Mouse (Mus musculus): ENCODE measurements around the gene Tmod1. TPM values are rescaled to one million over a fixed set of nuclear protein-coding genes. Genes with fewer than 3 reads are reported as not detected.

The Tmod1 gene
- polyA plus RNA-seq, 1 experiment = 0.34 TPM

DNA sequence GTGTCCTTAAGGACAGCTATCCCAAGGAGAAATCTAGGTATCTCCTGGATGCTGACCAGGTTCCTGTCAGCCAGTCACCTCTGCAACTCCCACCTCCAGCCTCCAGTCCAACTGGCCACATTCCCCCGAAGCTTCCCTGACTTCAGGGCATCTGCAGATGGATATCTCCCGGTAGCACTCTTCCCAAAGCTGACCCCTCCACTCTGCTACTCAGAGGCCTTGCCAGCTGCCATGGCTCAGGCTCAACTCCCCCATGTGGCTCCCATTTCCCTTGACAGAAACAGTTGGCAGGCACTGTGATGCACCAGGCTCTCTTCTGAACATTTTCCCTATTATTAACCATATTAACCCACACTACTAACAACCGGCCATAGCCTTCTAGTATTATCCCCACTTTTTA is 72.6 kb downstream of the Tmod1 start:
- Histone ChIP-seq H3K79me2 (ENCODE audit: control insufficient read depth, insufficient read depth) (no peaks in the 10 kb centered on the region), H3K4me3 (ENCODE audit: insufficient read depth, poor library complexity, severe bottlenecking) (no peak overlapping the region), H3ac (ENCODE audit: control insufficient read depth, insufficient read length, low read depth) (no peak overlapping the region), H3K79me3 (ENCODE audit: low read depth) (no peaks in the 10 kb centered on the region), H3K36me3 (ENCODE audit: control insufficient read depth, insufficient read depth) (peaks cover 23% of the 10 kb centered on the region), H3K27me3 (ENCODE audit: control insufficient read depth, insufficient read depth, insufficient read length) (no peaks in the 10 kb centered on the region)
- no peak for TF ChIP-seq CTCF (IDR thresholded peaks at IDR 0.05; ENCODE audit: control insufficient read depth, insufficient read depth, insufficient read length)
- no peak for TF ChIP-seq MYOG (IDR thresholded peaks at IDR 0.05; ENCODE audit: control insufficient read depth, extremely low read depth, insufficient read length)
- TF ChIP-seq FOSL1 (IDR thresholded peaks at IDR 0.05; ENCODE audit: insufficient read depth, low read length, poor library complexity, severe bottlenecking) = no peak
- no peak for TF ChIP-seq CEBPB (IDR thresholded peaks at IDR 0.05; ENCODE audit: low read depth)
- TF ChIP-seq USF1 (IDR thresholded peaks at IDR 0.05; ENCODE audit: low read depth) = no peak
- TF ChIP-seq MYOD1 (IDR thresholded peaks at IDR 0.05; ENCODE audit: control insufficient read depth, insufficient read length, low read depth) = no peak
- TF ChIP-seq MAX (IDR thresholded peaks at IDR 0.05) = no peak

DNA sequence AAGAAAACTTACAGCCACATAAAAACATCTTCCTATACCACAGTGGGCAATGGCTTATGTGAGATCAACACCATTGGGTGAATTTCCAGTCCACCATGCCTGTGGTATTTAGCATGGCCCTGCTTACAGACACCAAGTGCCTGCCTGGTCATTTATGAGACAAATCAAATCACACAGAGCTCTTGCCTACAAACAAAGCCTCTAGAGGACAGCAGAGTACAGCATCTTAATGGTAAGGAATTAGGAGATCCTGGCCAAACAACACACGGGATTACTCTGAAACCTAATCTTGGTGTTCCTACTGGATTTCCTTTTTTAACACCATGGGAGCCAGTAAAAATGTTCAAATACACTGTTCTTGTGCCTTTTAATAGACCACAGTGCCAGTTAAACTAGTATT is 76.6 kb downstream of the Tmod1 start:
- no peak overlapping the region for H3K4me3 ChIP-seq (ENCODE audit: insufficient read depth, poor library complexity, severe bottlenecking)
- TF ChIP-seq MAX (IDR thresholded peaks at IDR 0.05) (no peak), MYOG (IDR thresholded peaks at IDR 0.05; ENCODE audit: control insufficient read depth, extremely low read depth, insufficient read length) (no peak), FOSL1 (IDR thresholded peaks at IDR 0.05; ENCODE audit: insufficient read depth, low read length, poor library complexity, severe bottlenecking) (no peak), MYOD1 (IDR thresholded peaks at IDR 0.05; ENCODE audit: control insufficient read depth, insufficient read length, low read depth) (no peak), USF1 (IDR thresholded peaks at IDR 0.05; ENCODE audit: low read depth) (no peak), CEBPB (IDR thresholded peaks at IDR 0.05; ENCODE audit: low read depth) (no peak), CTCF (IDR thresholded peaks at IDR 0.05; ENCODE audit: control insufficient read depth, insufficient read depth, insufficient read length) (no peak)
- no peaks in the 10 kb centered on the region for H3K79me2 ChIP-seq (ENCODE audit: control insufficient read depth, insufficient read depth)
- H3K27me3 ChIP-seq (ENCODE audit: control insufficient read depth, insufficient read depth, insufficient read length) = no peaks in the 10 kb centered on the region
- no peaks in the 10 kb centered on the region for H3K79me3 ChIP-seq (ENCODE audit: low read depth)
- H3K36me3 ChIP-seq (ENCODE audit: control insufficient read depth, insufficient read depth) = peaks cover 63% of the 10 kb centered on the region
- no peak overlapping the region for H3ac ChIP-seq (ENCODE audit: control insufficient read depth, insufficient read length, low read depth)

DNA sequence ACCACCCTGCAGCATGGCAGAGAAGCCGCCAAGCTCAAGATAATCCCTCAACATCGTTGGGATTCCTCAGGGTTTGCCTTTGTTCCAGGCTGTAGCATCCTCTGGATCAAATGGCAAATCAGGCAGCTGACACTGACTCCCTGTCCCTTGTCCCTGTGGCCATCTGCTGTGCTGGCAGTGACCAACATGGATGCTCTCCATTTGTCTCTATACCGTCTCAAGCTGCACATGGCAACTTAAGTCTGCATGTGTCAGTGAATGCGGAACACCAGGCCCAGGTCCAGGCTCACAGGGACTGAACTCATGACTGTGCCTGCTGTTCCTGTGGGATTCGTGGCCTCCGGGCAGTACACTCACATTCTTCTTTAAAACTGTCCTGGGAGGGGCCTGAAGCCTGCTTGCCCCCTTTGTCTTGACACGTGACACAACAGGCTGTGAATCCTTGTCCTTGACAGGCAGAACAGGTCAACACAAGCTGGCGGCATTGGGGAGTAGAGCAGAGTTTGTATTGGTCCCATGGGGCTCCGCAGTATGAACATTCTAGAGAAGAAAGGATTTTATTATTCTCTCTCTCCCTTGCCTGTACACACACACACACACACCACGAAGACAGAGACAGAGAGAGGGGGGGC is 77.9 kb downstream of the Tmod1 start:
- TF ChIP-seq MYOG (IDR thresholded peaks at IDR 0.05; ENCODE audit: control insufficient read depth, extremely low read depth, insufficient read length) = no peak
- TF ChIP-seq CTCF (IDR thresholded peaks at IDR 0.05; ENCODE audit: control insufficient read depth, insufficient read depth, insufficient read length) = no peak
- no peak for TF ChIP-seq MYOD1 (IDR thresholded peaks at IDR 0.05; ENCODE audit: control insufficient read depth, insufficient read length, low read depth)
- TF ChIP-seq FOSL1 (IDR thresholded peaks at IDR 0.05; ENCODE audit: insufficient read depth, low read length, poor library complexity, severe bottlenecking) = no peak
- TF ChIP-seq CEBPB (IDR thresholded peaks at IDR 0.05; ENCODE audit: low read depth) = no peak
- no peak for TF ChIP-seq MAX (IDR thresholded peaks at IDR 0.05)
- TF ChIP-seq USF1 (IDR thresholded peaks at IDR 0.05; ENCODE audit: low read depth) = no peak
- Histone ChIP-seq H3K79me2 (ENCODE audit: control insufficient read depth, insufficient read depth) (no peaks in the 10 kb centered on the region), H3K36me3 (ENCODE audit: control insufficient read depth, insufficient read depth) (peaks cover 73% of the 10 kb centered on the region), H3K4me3 (ENCODE audit: insufficient read depth, poor library complexity, severe bottlenecking) (no peak overlapping the region), H3ac (ENCODE audit: control insufficient read depth, insufficient read length, low read depth) (no peak overlapping the region), H3K79me3 (ENCODE audit: low read depth) (no peaks in the 10 kb centered on the region), H3K27me3 (ENCODE audit: control insufficient read depth, insufficient read depth, insufficient read length) (no peaks in the 10 kb centered on the region)

DNA sequence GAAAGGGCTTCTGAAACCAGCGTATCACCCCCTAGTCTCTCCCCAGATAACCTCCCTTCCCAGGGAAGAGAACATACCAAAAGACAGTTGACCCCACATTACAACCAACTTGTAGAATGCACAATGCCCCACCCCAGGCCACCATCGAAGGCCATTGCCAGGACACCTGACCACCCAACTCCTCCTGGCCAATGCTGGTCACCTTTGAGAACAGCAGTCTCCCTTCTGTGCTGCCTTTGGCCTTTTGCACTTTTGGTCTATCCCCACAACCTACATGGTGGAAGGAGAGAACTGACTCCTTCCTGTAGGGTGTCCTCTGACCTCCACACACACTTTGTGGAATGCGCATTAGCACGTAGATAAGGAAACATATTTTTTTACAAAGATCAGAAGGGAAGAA is 78.8 kb downstream of the Tmod1 start:
- H3K36me3 ChIP-seq (ENCODE audit: control insufficient read depth, insufficient read depth) = peaks cover 81% of the 10 kb centered on the region

DNA sequence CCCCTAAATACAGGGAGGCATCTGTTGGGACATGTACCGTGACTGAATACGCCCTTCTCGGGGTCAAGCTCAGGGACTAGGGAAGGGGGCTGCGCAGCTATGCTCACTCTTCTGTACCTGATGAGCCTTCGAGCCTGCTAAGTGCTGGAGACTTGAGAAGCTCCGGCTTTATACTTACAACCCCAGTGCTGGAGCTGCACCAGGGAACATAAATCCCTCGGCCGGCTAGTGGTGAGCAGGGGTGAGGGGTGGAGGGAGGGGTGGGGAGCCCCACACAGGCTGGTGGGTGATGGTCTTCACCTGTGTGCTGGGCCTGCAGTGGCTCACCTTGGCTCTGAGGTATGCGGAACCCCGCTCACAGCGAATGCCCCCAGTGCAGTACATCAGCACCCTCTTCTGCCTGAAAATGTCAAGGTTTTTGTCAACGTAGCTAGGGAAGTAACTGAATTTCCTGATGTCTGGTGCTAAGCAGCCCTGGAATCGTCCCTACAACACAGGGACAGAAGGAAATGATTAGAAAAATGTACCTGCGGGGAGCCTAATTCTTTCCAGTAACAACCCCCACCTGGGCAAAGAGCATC is 80.9 kb downstream of the Tmod1 start:
- Histone ChIP-seq H3K27me3 (ENCODE audit: control insufficient read depth, insufficient read depth, insufficient read length) (no peaks in the 10 kb centered on the region), H3ac (ENCODE audit: control insufficient read depth, insufficient read length, low read depth) (no peak overlapping the region), H3K79me3 (ENCODE audit: low read depth) (no peaks in the 10 kb centered on the region), H3K36me3 (ENCODE audit: control insufficient read depth, insufficient read depth) (peaks cover 93% of the 10 kb centered on the region), H3K79me2 (ENCODE audit: control insufficient read depth, insufficient read depth) (no peaks in the 10 kb centered on the region), H3K4me3 (ENCODE audit: insufficient read depth, poor library complexity, severe bottlenecking) (no peak overlapping the region)
- TF ChIP-seq CEBPB (IDR thresholded peaks at IDR 0.05; ENCODE audit: low read depth) = no peak
- TF ChIP-seq USF1 (IDR thresholded peaks at IDR 0.05; ENCODE audit: low read depth) = no peak

More for the DNA sequence above, 78.8 kb downstream of the Tmod1 start:
- no peak overlapping the region for H3ac ChIP-seq (ENCODE audit: control insufficient read depth, insufficient read length, low read depth)
- H3K79me2 ChIP-seq (ENCODE audit: control insufficient read depth, insufficient read depth) = no peaks in the 10 kb centered on the region
- TF ChIP-seq MAX (IDR thresholded peaks at IDR 0.05) (no peak), MYOG (IDR thresholded peaks at IDR 0.05; ENCODE audit: control insufficient read depth, extremely low read depth, insufficient read length) (no peak), CEBPB (IDR thresholded peaks at IDR 0.05; ENCODE audit: low read depth) (no peak), MYOD1 (IDR thresholded peaks at IDR 0.05; ENCODE audit: control insufficient read depth, insufficient read length, low read depth) (no peak)
- no peak overlapping the region for H3K4me3 ChIP-seq (ENCODE audit: insufficient read depth, poor library complexity, severe bottlenecking)
- no peaks in the 10 kb centered on the region for H3K27me3 ChIP-seq (ENCODE audit: control insufficient read depth, insufficient read depth, insufficient read length)
- H3K79me3 ChIP-seq (ENCODE audit: low read depth) = no peaks in the 10 kb centered on the region

DNA sequence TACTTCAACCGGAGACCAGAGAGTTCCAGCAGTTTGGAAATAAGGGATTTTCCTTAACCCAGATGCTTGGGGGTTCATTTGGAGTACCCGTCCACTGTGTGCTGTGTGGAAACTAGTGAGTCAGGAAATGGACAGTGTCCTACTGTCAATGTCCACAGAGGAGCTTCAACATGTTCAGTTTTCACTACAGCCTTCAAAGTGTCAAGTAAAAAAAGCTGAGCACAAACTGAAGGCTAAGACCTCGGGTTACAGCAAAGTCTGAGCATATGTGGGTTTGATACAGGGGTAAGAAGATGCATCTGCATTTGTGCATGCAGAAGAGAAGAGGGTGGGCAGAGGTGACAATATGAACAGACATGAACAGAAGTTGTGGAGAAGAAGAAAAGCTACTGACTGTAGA is 82.0 kb downstream of the Tmod1 start:
- H3K4me3 ChIP-seq (ENCODE audit: insufficient read depth, poor library complexity, severe bottlenecking) = no peak overlapping the region
- no peak overlapping the region for H3ac ChIP-seq (ENCODE audit: control insufficient read depth, insufficient read length, low read depth)
- no peaks in the 10 kb centered on the region for H3K79me2 ChIP-seq (ENCODE audit: control insufficient read depth, insufficient read depth)
- no peaks in the 10 kb centered on the region for H3K27me3 ChIP-seq (ENCODE audit: control insufficient read depth, insufficient read depth, insufficient read length)
- TF ChIP-seq MYOG (IDR thresholded peaks at IDR 0.05; ENCODE audit: control insufficient read depth, extremely low read depth, insufficient read length) (no peak), FOSL1 (IDR thresholded peaks at IDR 0.05; ENCODE audit: insufficient read depth, low read length, poor library complexity, severe bottlenecking) (no peak), MYOD1 (IDR thresholded peaks at IDR 0.05; ENCODE audit: control insufficient read depth, insufficient read length, low read depth) (no peak), USF1 (IDR thresholded peaks at IDR 0.05; ENCODE audit: low read depth) (no peak), CTCF (IDR thresholded peaks at IDR 0.05; ENCODE audit: control insufficient read depth, insufficient read depth, insufficient read length) (no peak), CEBPB (IDR thresholded peaks at IDR 0.05; ENCODE audit: low read depth) (no peak), MAX (IDR thresholded peaks at IDR 0.05) (no peak)
- peaks cover 93% of the 10 kb centered on the region for H3K36me3 ChIP-seq (ENCODE audit: control insufficient read depth, insufficient read depth)
- H3K79me3 ChIP-seq (ENCODE audit: low read depth) = no peaks in the 10 kb centered on the region

Data from C2C12 (cell line).